Mouse (Mus musculus) bone marrow, adult 2 months (tissue): ENCODE measurements at regions not wholly inside any gene's neighbourhood (a gene's known extent, or its start where the extent isn't known, plus 50 kb on each side); places are given as distances from the start of the nearest gene placed in this dataset.

Experiments
- CTCF ChIP-seq: fragments of 200-500 bp; IDR thresholded peaks from 2 replicates; pipeline ENCODE4 v1.5.1; 2011; ENCODE audit warnings: low read length, control low read depth; ENCODE audit not compliant: control insufficient read depth, insufficient read depth
- POLR2A ChIP-seq: fragments of 200-500 bp; IDR thresholded peaks from 2 replicates; pipeline ENCODE4 v1.6.1; 2011; ENCODE audit warnings: low read depth, mild to moderate bottlenecking, control low read depth, low read length, borderline replicate concordance; ENCODE audit not compliant: control insufficient read depth

GRCm38 (mm10) chr10:99456180-99456579 lies 193.1 kb downstream of the Dusp6 start:
- TF ChIP-seq POLR2A = no peak
- TF ChIP-seq CTCF = no peak
